8 mouse cellular contexts compared by ENCODE assay signal in genomic region chr4:140283398-140283797, GRCm38 (mm10). TPM values are rescaled to one million over a fixed set of nuclear protein-coding genes. Genes with fewer than 3 reads are reported as not detected.
DNase-seq lines count a peak whose midpoint lies in the region; ATAC-seq lines count a peak whose summit lies in the region.
"Had no signal": no experiment of that assay in that cellular context is flagged by ENCODE, and none has a peak within 500 bp of the region (broad histone marks: within the 10 kb centered on the region; RNA-seq: fewer than 3 reads in every experiment).

No protein-coding gene starts in this region.

- no peak for ATAC-seq in limb, embryonic 11.5 days (ENCODE audit: insufficient number of reproducible peaks, low FRiP score, low TSS enrichment, low read depth)
- no peak for ATAC-seq in megakaryocyte-erythroid progenitor cell, adult 5-6 weeks (replicated peaks; ENCODE audit: low FRiP score, low TSS enrichment, poor library complexity, severe bottlenecking)

- H3K36me3 ChIP-seq in limb, embryonic 11.5 days (ENCODE audit: control insufficient read depth, insufficient read depth, low read length), result no peaks in the 10 kb centered on the region
- H3K36me3 ChIP-seq: stomach, embryonic 15.5 days had no signal

- no peak overlapping the region for H3K9ac ChIP-seq in limb, embryonic 11.5 days (ENCODE audit: low read length)
- H3K9ac ChIP-seq: stomach, embryonic 15.5 days had no signal

- no peaks in the 10 kb centered on the region for H3K27me3 ChIP-seq in limb, embryonic 11.5 days (ENCODE audit: control insufficient read depth, insufficient read depth, low read length)
- H3K27me3 ChIP-seq: stomach, embryonic 15.5 days had no signal

- DNase-seq in urinary bladder, postnatal 14 days (ENCODE audit: low spot score), result peak; percentile 34
- no peak for DNase-seq in urinary bladder, adult 2 months (ENCODE audit: low spot score)
- DNase-seq in embryo, embryonic 10 days (ENCODE audit: low spot score), result peak; percentile 87
- DNase-seq in limb, embryonic 11.5 days (ENCODE audit: low spot score), result peak; percentile 88
- DNase-seq in urinary bladder, postnatal 36 days (ENCODE audit: low spot score in 2 of 2), result peak; percentile 3 to 29
- no peak for DNase-seq in B cell, adult 2 months

- no peaks in the 10 kb centered on the region for H3K4me1 ChIP-seq in limb, embryonic 11.5 days (ENCODE audit: control insufficient read depth, insufficient read depth, low read length)
- H3K4me1 ChIP-seq: stomach, embryonic 15.5 days had no signal

- no peak overlapping the region for H3K4me3 ChIP-seq in limb, embryonic 11.5 days (ENCODE audit: low read depth, low read length)
- H3K4me3 ChIP-seq: stomach, embryonic 15.5 days had no signal

- H3K9me3 ChIP-seq in limb, embryonic 11.5 days (ENCODE audit: control insufficient read depth, low read length), result no peaks in the 10 kb centered on the region; the same call in 1 of the 2 replicates
- H3K9me3 ChIP-seq: stomach, embryonic 15.5 days had no signal

- WGBS in limb, embryonic 11.5 days, result 7% methylated on average over 2 of the region's 2 CpGs

- H3K27ac ChIP-seq in limb, embryonic 11.5 days (replicated peaks; ENCODE audit: low read depth, low read length), result no peak overlapping the region
- H3K27ac ChIP-seq: stomach, embryonic 15.5 days had no signal

- H3K4me2 ChIP-seq in limb, embryonic 11.5 days (ENCODE audit: low read depth, severe bottlenecking), result no peak overlapping the region
- H3K4me2 ChIP-seq: stomach, embryonic 15.5 days had no signal

RNA-seq across cellular contexts. Expression of gene Igsf21, which starts 36.8 kb away (rescaled TPM):
- polyA plus RNA-seq in urinary bladder, adult 2 months (2012; rRNA removed), result 0.26 and 0.65 TPM in 2 replicates
- 0.07 TPM in 1 of 2 replicates, not detected in the other for polyA plus RNA-seq in limb, embryonic 11.5 days (2014; fragmentation: Nextera tagmentation; extraction: Ambion mirVana)
- total RNA-seq in megakaryocyte-erythroid progenitor cell, adult 5-6 weeks (2014; fragmentation: Nextera tagmentation), result not detected in 2 replicates
- total RNA-seq in megakaryocyte-erythroid progenitor cell, adult 5-6 weeks (2017), result not detected in 2 replicates

Comparison
In these comparisons a context has a peak if more than half of its experiments do, and no peak if none do; other contexts are left out.
1. DNase-seq: peak in urinary bladder, postnatal 14 days (single experiment), embryo, embryonic 10 days (single experiment), limb, embryonic 11.5 days (single experiment) and urinary bladder, postnatal 36 days (2 of 2); none in urinary bladder, adult 2 months (single experiment) and B cell, adult 2 months (0 of 2).